Comparison of ENCODE assay signal across 23 mouse cellular contexts in genomic region chr7:99199451-99200175, GRCm38 (mm10). TPM values are rescaled to one million over a fixed set of nuclear protein-coding genes. Genes with fewer than 3 reads are reported as not detected.
DNase-seq lines count a peak whose midpoint lies in the region; ATAC-seq and TF ChIP-seq lines count a peak whose summit lies in the region.
"Had no signal": no experiment of that assay in that cellular context is flagged by ENCODE, and none has a peak within 500 bp of the region (broad histone marks: within the 10 kb centered on the region; RNA-seq: fewer than 3 reads in every experiment).

No protein-coding gene starts in this region.

- no peak overlapping the region for H3K27ac ChIP-seq in kidney, postnatal 0 days
- no peak overlapping the region for H3K27ac ChIP-seq in forebrain, embryonic 14.5 days (ENCODE audit: low read depth, low read length)
- H3K27ac ChIP-seq: forebrain, embryonic 12.5 days; hindbrain, embryonic 15.5 days; liver, embryonic 14.5 days; midbrain, embryonic 15.5 days had no signal

- no peak overlapping the region for H3K4me2 ChIP-seq in kidney, postnatal 0 days (ENCODE audit: low read length)
- H3K4me2 ChIP-seq in forebrain, embryonic 14.5 days (ENCODE audit: low read length): no peak overlapping the region
- H3K4me2 ChIP-seq: forebrain, embryonic 12.5 days; heart, embryonic 11.5 days; hindbrain, embryonic 15.5 days; midbrain, embryonic 15.5 days had no signal

- peak; percentile 73 for DNase-seq in adrenal gland, adult 2 months
- no peak for DNase-seq in adrenal gland, postnatal 4 days (ENCODE audit: low spot score in 2 of 2)
- DNase-seq in kidney, postnatal 0 days (ENCODE audit: low spot score): no peak
- no peak for DNase-seq in kidney, postnatal 25 days
- DNase-seq in adrenal gland, postnatal 14 days: peak; percentile 61
- no peak for DNase-seq in forebrain, embryonic 14.5 days (ENCODE audit: low spot score)
- DNase-seq in gastrocnemius, adult 8-10 months (ENCODE audit: low spot score in 2 of 2): no peak
- DNase-seq: cerebellum, adult 2 months; gastrocnemius, postnatal 36 days; heart, postnatal 14 days; kidney, adult 18-20 months; right cerebral cortex, postnatal 14 days; spleen, adult 18-20 months; thymus, postnatal 4 days had no signal

- H3K9me3 ChIP-seq in kidney, postnatal 0 days (replicated peaks; ENCODE audit: low read length): no peaks in the 10 kb centered on the region
- no peaks in the 10 kb centered on the region for H3K9me3 ChIP-seq in forebrain, embryonic 14.5 days (replicated peaks; ENCODE audit: control insufficient read depth, low read length)
- H3K9me3 ChIP-seq: forebrain, embryonic 12.5 days; hindbrain, embryonic 15.5 days; midbrain, embryonic 15.5 days had no signal

- no peak overlapping the region for H3K4me3 ChIP-seq in kidney, postnatal 0 days (replicated peaks; ENCODE audit: low read depth, low read length)
- H3K4me3 ChIP-seq in forebrain, embryonic 14.5 days (ENCODE audit: low read depth, low read length): no peak overlapping the region
- H3K4me3 ChIP-seq: forebrain, embryonic 12.5 days; hindbrain, embryonic 15.5 days; midbrain, embryonic 15.5 days; myocyte had no signal

- H3K9ac ChIP-seq in kidney, postnatal 0 days (ENCODE audit: low read depth, low read length): no peak overlapping the region
- H3K9ac ChIP-seq in forebrain, embryonic 14.5 days (ENCODE audit: low read length): no peak overlapping the region
- H3K9ac ChIP-seq: forebrain, embryonic 12.5 days; hindbrain, embryonic 15.5 days; liver, embryonic 14.5 days; midbrain, embryonic 15.5 days had no signal

- WGBS in kidney, postnatal 0 days: 79% methylated on average over 9 of the region's 9 CpGs
- 86% methylated on average over 9 of the region's 9 CpGs for WGBS in forebrain, embryonic 14.5 days

- H3K27me3 ChIP-seq in kidney, postnatal 0 days (ENCODE audit: insufficient read depth, low read length): no peaks in the 10 kb centered on the region
- no peaks in the 10 kb centered on the region for H3K27me3 ChIP-seq in forebrain, embryonic 14.5 days (replicated peaks; ENCODE audit: control insufficient read depth, insufficient read depth, low read length)
- H3K27me3 ChIP-seq: forebrain, embryonic 12.5 days; hindbrain, embryonic 15.5 days; midbrain, embryonic 15.5 days had no signal

- H3K4me1 ChIP-seq in kidney, postnatal 0 days (replicated peaks; ENCODE audit: insufficient read depth, low read length): no peaks in the 10 kb centered on the region
- no peaks in the 10 kb centered on the region for H3K4me1 ChIP-seq in forebrain, embryonic 14.5 days (ENCODE audit: control insufficient read depth, insufficient read depth, low read length)
- H3K4me1 ChIP-seq: forebrain, embryonic 12.5 days; hindbrain, embryonic 15.5 days; midbrain, embryonic 15.5 days had no signal

- no peaks in the 10 kb centered on the region for H3K36me3 ChIP-seq in kidney, postnatal 0 days (ENCODE audit: insufficient read depth, low read length)
- H3K36me3 ChIP-seq in forebrain, embryonic 14.5 days (ENCODE audit: control insufficient read depth, insufficient read depth, low read length): no peaks in the 10 kb centered on the region
- H3K36me3 ChIP-seq: forebrain, embryonic 12.5 days; hindbrain, embryonic 15.5 days; midbrain, embryonic 15.5 days had no signal

- 0 out of 2 replicates have a peak, but pooled peaks have one; percentile 7 for ATAC-seq in kidney, postnatal 0 days (replicated peaks; ENCODE audit: low FRiP score, low read depth)
- ATAC-seq in megakaryocyte, adult 5-6 weeks (ENCODE audit: poor library complexity, severe bottlenecking): peak; percentile 62; the same call in 1 of the 2 replicates
- ATAC-seq in forebrain, embryonic 14.5 days: no peak
- ATAC-seq: midbrain, embryonic 15.5 days had no signal

- no peak for TF ChIP-seq CTCF in kidney, postnatal 0 days (IDR thresholded peaks at IDR 0.05; ENCODE audit: low read depth)

RNA-seq across cellular contexts. Expression of gene Dgat2, which starts 17.1 kb away (rescaled TPM):
- total RNA-seq in adrenal gland, adult 2 months (2021): 100 to 1,000 TPM; 498 to 599 TPM
- polyA plus RNA-seq in adrenal gland, adult 2 months (2012; rRNA removed): 613 and 819 TPM in 2 replicates
- total RNA-seq in adrenal gland, postnatal 4 days (2021): 10 to 100 TPM; 34.5 to 55.3 TPM
- 53.1 and 57.3 TPM in 2 replicates for polyA plus RNA-seq in kidney, postnatal 0 days (2015; fragmentation: Nextera tagmentation; extraction: Ambion mirVana)
- 831 and 917 TPM in 2 replicates for total RNA-seq in adrenal gland, postnatal 14 days (2021)
- 10.8 and 11.3 TPM in 2 replicates for total RNA-seq in megakaryocyte, adult 5-6 weeks (2015)
- total RNA-seq in megakaryocyte, adult 5-6 weeks (2017): 9.1 and 14.0 TPM in 2 replicates
- polyA plus RNA-seq in forebrain, embryonic 14.5 days (2014; fragmentation: Nextera tagmentation; extraction: Ambion mirVana): 11.9 and 14.9 TPM in 2 replicates
- total RNA-seq in gastrocnemius, adult 8-10 months (2022): 10 to 100 TPM; 33.2 to 62.2 (median 41.4) TPM

RNA-seq across cellular contexts. Expression of gene Mogat2, which starts 38.8 kb away (rescaled TPM):
- under 1 TPM in 1 of 2 experiments, not detected in 1; 0.37 TPM for total RNA-seq in adrenal gland, adult 2 months (2021)
- 1.6 and 4.0 TPM in 2 replicates for polyA plus RNA-seq in adrenal gland, adult 2 months (2012; rRNA removed)
- total RNA-seq in adrenal gland, postnatal 4 days (2021): 1 to 10 TPM in 1 of 2 experiments, under 1 TPM in 1; 0.34 to 4.1 TPM
- 18.3 and 21.8 TPM in 2 replicates for polyA plus RNA-seq in kidney, postnatal 0 days (2015; fragmentation: Nextera tagmentation; extraction: Ambion mirVana)
- 0.41 TPM in 1 of 2 replicates, not detected in the other for total RNA-seq in adrenal gland, postnatal 14 days (2021)
- total RNA-seq in megakaryocyte, adult 5-6 weeks (2015): 1.6 TPM in 2 replicates
- total RNA-seq in megakaryocyte, adult 5-6 weeks (2017): 1.4 and 3.0 TPM in 2 replicates
- polyA plus RNA-seq in forebrain, embryonic 14.5 days (2014; fragmentation: Nextera tagmentation; extraction: Ambion mirVana): 3.1 and 3.2 TPM in 2 replicates
- not detected for total RNA-seq in gastrocnemius, adult 8-10 months (2022)
- total RNA-seq: gastrocnemius, postnatal 36 days; heart, postnatal 14 days; layer of hippocampus, postnatal 14 days; MEL had no signal
- polyA plus RNA-seq: cerebellum, adult 2 months had no signal

RNA-seq across cellular contexts. Expression of gene Uvrag, which starts 58.7 kb away (rescaled TPM):
- 10 to 100 TPM; 18.5 to 30.0 TPM for total RNA-seq in adrenal gland, adult 2 months (2021)
- 50.4 and 60.6 TPM in 2 replicates for polyA plus RNA-seq in adrenal gland, adult 2 months (2012; rRNA removed)
- total RNA-seq in adrenal gland, postnatal 4 days (2021): 10 to 100 TPM; 32.5 to 43.8 TPM
- polyA plus RNA-seq in kidney, postnatal 0 days (2015; fragmentation: Nextera tagmentation; extraction: Ambion mirVana): 19.0 and 21.6 TPM in 2 replicates
- total RNA-seq in adrenal gland, postnatal 14 days (2021): 33.7 and 42.3 TPM in 2 replicates
- 37.2 and 42.4 TPM in 2 replicates for total RNA-seq in megakaryocyte, adult 5-6 weeks (2015)
- 43.1 and 50.8 TPM in 2 replicates for total RNA-seq in megakaryocyte, adult 5-6 weeks (2017)
- polyA plus RNA-seq in forebrain, embryonic 14.5 days (2014; fragmentation: Nextera tagmentation; extraction: Ambion mirVana): 12.2 and 13.2 TPM in 2 replicates
- 10 to 100 TPM in 3 of 4 experiments, 1 to 10 TPM in 1; 6.0 to 13.1 (median 11.5) TPM for total RNA-seq in gastrocnemius, adult 8-10 months (2022)

Comparison
In these comparisons a context has a peak if more than half of its experiments do, and no peak if none do; other contexts are left out.
1. DNase-seq: peak in adrenal gland, adult 2 months (single experiment) and adrenal gland, postnatal 14 days (single experiment); none in adrenal gland, postnatal 4 days (0 of 2), kidney, postnatal 0 days (single experiment), kidney, postnatal 25 days (0 of 2), forebrain, embryonic 14.5 days (single experiment) and gastrocnemius, adult 8-10 months (0 of 2).
2. RNA of gene Dgat2, which starts 17.1 kb away (total RNA-seq): 831 to 917 TPM in adrenal gland, postnatal 14 days and 498 to 599 TPM in adrenal gland, adult 2 months; 34.5 to 55.3 TPM in adrenal gland, postnatal 4 days, 33.2 to 62.2 TPM in gastrocnemius, adult 8-10 months and 9.1 to 14.0 TPM in megakaryocyte, adult 5-6 weeks; every median in the first group is over 4 times any median in the second.